Mouse (Mus musculus) C2C12 (cell line): Measurements from ENCODE around the gene Trdmt1. TPM values are rescaled to one million over a fixed set of nuclear protein-coding genes. Genes with fewer than 3 reads are reported as not detected.

Source experiments
- H3K27me3 ChIP-seq: one replicate; pipeline ENCODE4 v1.6.1; 2011; ENCODE audit not compliant: control insufficient read depth, insufficient read depth, insufficient read length
- H3K36me3 ChIP-seq: one replicate; pipeline ENCODE4 v1.6.1; 2011; ENCODE audit not compliant: control insufficient read depth, insufficient read depth
- H3K4me3 ChIP-seq: one replicate; pipeline ENCODE4 v1.5.1; 2011; ENCODE audit warnings: mild to moderate bottlenecking, control low read depth; ENCODE audit not compliant: poor library complexity, insufficient read depth, severe bottlenecking
- H3K79me2 ChIP-seq: one replicate; pipeline ENCODE4 v1.6.1; 2011; ENCODE audit not compliant: control insufficient read depth, insufficient read depth
- H3K79me3 ChIP-seq: one replicate; pipeline ENCODE4 v1.6.1; 2011; ENCODE audit warnings: low read depth, control low read depth
- H3ac ChIP-seq: one replicate; pipeline ENCODE3; 2011; ENCODE audit warnings: low read depth; ENCODE audit not compliant: control insufficient read depth, insufficient read length
- CEBPB ChIP-seq: IDR thresholded peaks from one replicate; pipeline ENCODE4 v1.6.1; 2011; ENCODE audit warnings: low read depth, mild to moderate bottlenecking, control low read depth, moderate library complexity
- CTCF ChIP-seq: IDR thresholded peaks from one replicate; pipeline ENCODE4 v1.5.1; 2011; ENCODE audit not compliant: control insufficient read depth, insufficient read depth, insufficient read length
- FOSL1 ChIP-seq: IDR thresholded peaks from one replicate; pipeline ENCODE4 v1.8.0; 2011; ENCODE audit warnings: mild to moderate bottlenecking, low read length; ENCODE audit not compliant: poor library complexity, insufficient read depth, severe bottlenecking
- MAX ChIP-seq: IDR thresholded peaks from one replicate; pipeline ENCODE4 v1.6.1; 2011; ENCODE audit warnings: mild to moderate bottlenecking, control low read depth
- MYOD1 ChIP-seq: IDR thresholded peaks from one replicate; pipeline ENCODE4 v1.6.1; 2011; ENCODE audit warnings: low read depth; ENCODE audit not compliant: control insufficient read depth, insufficient read length
- MYOG ChIP-seq: IDR thresholded peaks from one replicate; pipeline ENCODE4 v1.6.1; 2011; ENCODE audit not compliant: control insufficient read depth, insufficient read length; ENCODE audit errors: extremely low read depth
- USF1 ChIP-seq: IDR thresholded peaks from one replicate; pipeline ENCODE4 v1.6.1; 2011; ENCODE audit warnings: low read depth, mild to moderate bottlenecking, control low read depth, moderate library complexity
- polyA plus RNA-seq: library from polyadenylated mRNA; unstranded; fragments of >200 nt; fragmentation: generic; extraction: Trizol; gene quantifications from one replicate; pipeline ENCODE4 v1.2.1, GENCODE M21; 2012; ENCODE audit warnings: missing spikeins

The Trdmt1 gene
- polyA plus RNA-seq, 1 experiment: 3.5 TPM

- H3K36me3 ChIP-seq: no peaks in the 10 kb centered on the region
- TF ChIP-seq MYOD1 (no peak), MYOG (no peak), CTCF (no peak), CEBPB (no peak), MAX (no peak), USF1 (no peak), FOSL1 (no peak)
Measured at GRCm38 (mm10) chr2:13499196-13499595, 45.3 kb downstream of the Trdmt1 start.

GRCm38 (mm10) chr2:13496087-13496486, 48.4 kb downstream of the Trdmt1 start:
- TF ChIP-seq CEBPB (no peak), CTCF (no peak), FOSL1 (no peak), MYOG (no peak), USF1 (no peak), MYOD1 (no peak), MAX (no peak)
- Histone ChIP-seq H3K4me3 (no peak overlapping the region), H3K79me2 (no peaks in the 10 kb centered on the region), H3ac (no peak overlapping the region), H3K27me3 (no peaks in the 10 kb centered on the region), H3K36me3 (no peaks in the 10 kb centered on the region), H3K79me3 (no peaks in the 10 kb centered on the region)

More at GRCm38 (mm10) chr2:13499196-13499595, 45.3 kb downstream of the Trdmt1 start:
- no peak overlapping the region for H3K4me3 ChIP-seq
- no peaks in the 10 kb centered on the region for H3K79me2 ChIP-seq
- H3K79me3 ChIP-seq: no peaks in the 10 kb centered on the region
- no peaks in the 10 kb centered on the region for H3K27me3 ChIP-seq
- no peak overlapping the region for H3ac ChIP-seq

GRCm38 (mm10) chr2:13492927-13493326, 51.5 kb downstream of the Trdmt1 start:
- Histone ChIP-seq H3K79me3 (no peaks in the 10 kb centered on the region), H3K79me2 (no peaks in the 10 kb centered on the region), H3ac (no peak overlapping the region), H3K4me3 (no peak overlapping the region), H3K36me3 (no peaks in the 10 kb centered on the region), H3K27me3 (no peaks in the 10 kb centered on the region)
- TF ChIP-seq USF1 (no peak), FOSL1 (no peak)

GRCm38 (mm10) chr2:13491734-13492133, 52.7 kb downstream of the Trdmt1 start, which contains the start of gene Cubn:
TSS of gene Cubn (minus strand) at chr2:13491813.
- TF ChIP-seq MAX (no peak), CTCF (no peak), USF1 (no peak), CEBPB (no peak), FOSL1 (no peak), MYOD1 (no peak), MYOG (no peak)
- Histone ChIP-seq H3K79me2 (no peaks in the 10 kb centered on the region), H3K79me3 (no peaks in the 10 kb centered on the region), H3ac (no peak within 1 kb of the TSS), H3K4me3 (no peak within 1 kb of the TSS), H3K27me3 (no peaks in the 10 kb centered on the region), H3K36me3 (no peaks in the 10 kb centered on the region)

GRCm38 (mm10) chr2:13490480-13490879, 54.0 kb downstream of the Trdmt1 start:
- Histone ChIP-seq H3ac (no peak overlapping the region), H3K4me3 (no peak overlapping the region), H3K79me3 (no peaks in the 10 kb centered on the region), H3K79me2 (no peaks in the 10 kb centered on the region), H3K36me3 (no peaks in the 10 kb centered on the region), H3K27me3 (no peaks in the 10 kb centered on the region)
- TF ChIP-seq FOSL1 (no peak), MAX (no peak), CEBPB (no peak), USF1 (no peak), CTCF (no peak), MYOG (no peak), MYOD1 (no peak)

- Histone ChIP-seq H3K4me3 (no peak overlapping the region), H3K79me2 (peaks cover 8% of the 10 kb centered on the region), H3K79me3 (no peaks in the 10 kb centered on the region), H3ac (no peak overlapping the region), H3K27me3 (no peaks in the 10 kb centered on the region), H3K36me3 (no peaks in the 10 kb centered on the region)
- TF ChIP-seq CTCF: no peak
- TF ChIP-seq MYOD1: no peak
- TF ChIP-seq USF1: no peak
- TF ChIP-seq FOSL1: no peak
- no peak for TF ChIP-seq MAX
- no peak for TF ChIP-seq CEBPB
- no peak for TF ChIP-seq MYOG
Measured at GRCm38 (mm10) chr2:13486470-13486869, 58.0 kb downstream of the Trdmt1 start.

- H3ac ChIP-seq: no peak overlapping the region
- no peaks in the 10 kb centered on the region for H3K79me3 ChIP-seq
- H3K4me3 ChIP-seq: no peak overlapping the region
- no peak for TF ChIP-seq CEBPB
- no peak for TF ChIP-seq CTCF
- no peak for TF ChIP-seq FOSL1
- no peak for TF ChIP-seq MYOG
- TF ChIP-seq MAX: no peak
- TF ChIP-seq MYOD1: no peak
- TF ChIP-seq USF1: no peak
- no peaks in the 10 kb centered on the region for H3K36me3 ChIP-seq
- peaks cover 8% of the 10 kb centered on the region for H3K79me2 ChIP-seq
- no peaks in the 10 kb centered on the region for H3K27me3 ChIP-seq
Measured at GRCm38 (mm10) chr2:13484566-13484965, 59.9 kb downstream of the Trdmt1 start.
